Mouse (Mus musculus): Measurements from ENCODE around the gene Jmjd1c. TPM values are rescaled to one million over a fixed set of nuclear protein-coding genes. Genes with fewer than 3 reads are reported as not detected.
A peak's percentile ranks its signal among the peaks of the same experiment; 100 is the strongest.

Gene Jmjd1c
- polyA plus RNA-seq, 1 experiment from 2014 or later = 27.1 TPM

- DNase-seq (ENCODE audit: low spot score) = no peak
- H3K9me3 ChIP-seq (replicated peaks) = no peaks in the 10 kb centered on the region
- WGBS = under 1% methylated on average over 15 of the region's 15 CpGs
- H3K4me1 ChIP-seq = peaks cover 55% of the 10 kb centered on the region
- H3K36me3 ChIP-seq = peaks cover 12% of the 10 kb centered on the region
- H3K27me3 ChIP-seq (ENCODE audit: low read depth, poor library complexity, severe bottlenecking) = no peaks in the 10 kb centered on the region
- peak overlapping the region; percentile 99 for H3K27ac ChIP-seq (replicated peaks)
- H3K4me3 ChIP-seq = peak overlapping the region; percentile 89
These were observed 1.7 kb downstream of the Jmjd1c start for GRCm38 (mm10) chr10:67097437-67098150.

GRCm38 (mm10) chr10:67098408-67099050 lies 2.6 kb downstream of the Jmjd1c start:
- DNase-seq (ENCODE audit: low spot score) = no peak
- 18% methylated on average over 7 of the region's 7 CpGs for WGBS
- Histone ChIP-seq H3K36me3 (0 out of 2 replicates have a peak, but pooled peaks cover 4% of the 10 kb centered on the region), H3K4me3 (peak overlapping the region; percentile 89), H3K27me3 (ENCODE audit: low read depth, poor library complexity, severe bottlenecking) (no peaks in the 10 kb centered on the region), H3K4me1 (peaks cover 65% of the 10 kb centered on the region), H3K9me3 (replicated peaks) (no peaks in the 10 kb centered on the region), H3K27ac (replicated peaks) (peak overlapping the region; percentile 42)

DNA sequence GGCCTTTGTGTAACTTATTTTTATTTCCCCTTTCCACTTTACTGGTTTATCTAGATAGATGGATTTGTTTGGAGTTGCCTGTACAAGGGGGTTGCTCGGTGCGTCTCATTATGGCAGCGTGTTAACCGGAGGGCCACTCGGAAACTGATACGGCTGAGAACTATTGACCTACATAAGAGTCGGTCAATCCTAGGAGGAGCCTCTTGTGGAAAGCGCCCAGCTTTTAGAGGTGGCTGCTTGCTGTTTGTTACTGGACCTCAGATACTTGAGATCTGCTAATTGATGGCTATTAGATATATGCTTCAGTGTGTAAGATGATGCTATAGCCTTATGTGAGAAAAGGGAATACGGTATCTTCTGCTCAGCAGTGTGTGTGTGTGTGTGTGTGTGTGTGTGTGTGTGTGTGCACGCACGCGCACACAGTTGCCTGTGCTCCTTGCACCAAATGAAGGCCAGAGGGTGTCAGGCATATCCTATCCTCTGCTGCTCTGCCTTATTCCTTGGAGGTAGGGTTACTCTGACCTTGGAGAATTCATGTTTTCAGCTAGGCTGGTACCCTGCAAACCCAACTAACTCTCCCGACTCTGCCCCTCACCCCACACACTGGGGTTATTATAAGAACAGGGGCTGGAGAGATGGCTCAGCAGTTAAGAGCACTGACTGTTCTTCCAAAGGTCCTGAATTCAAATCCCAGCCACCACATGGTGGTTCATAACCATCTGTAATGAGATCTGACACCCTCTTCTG lies 3.4 kb downstream of the Jmjd1c start:
- Histone ChIP-seq H3K4me3 (peak overlapping the region; percentile 89), H3K4me1 (peaks cover 73% of the 10 kb centered on the region)
- 64% methylated on average over 13 of the region's 13 CpGs for WGBS

GRCm38 (mm10) chr10:67100011-67100661 lies 4.2 kb downstream of the Jmjd1c start:
- peaks cover 81% of the 10 kb centered on the region for H3K4me1 ChIP-seq
- no peak overlapping the region for H3K27ac ChIP-seq (replicated peaks)
- H3K36me3 ChIP-seq = 0 out of 2 replicates have a peak, but pooled peaks cover 4% of the 10 kb centered on the region
- DNase-seq (ENCODE audit: low spot score) = no peak
- H3K9me3 ChIP-seq (replicated peaks) = no peaks in the 10 kb centered on the region
- H3K27me3 ChIP-seq (ENCODE audit: low read depth, poor library complexity, severe bottlenecking) = no peaks in the 10 kb centered on the region
- H3K4me3 ChIP-seq = no peak overlapping the region
- WGBS = 52% methylated on average over 7 of the region's 7 CpGs

More for the DNA sequence above, 3.4 kb downstream of the Jmjd1c start:
- H3K27ac ChIP-seq (replicated peaks) = no peak overlapping the region
- no peak for DNase-seq (ENCODE audit: low spot score)
- H3K36me3 ChIP-seq = 0 out of 2 replicates have a peak, but pooled peaks cover 4% of the 10 kb centered on the region
- H3K27me3 ChIP-seq (ENCODE audit: low read depth, poor library complexity, severe bottlenecking) = no peaks in the 10 kb centered on the region
- H3K9me3 ChIP-seq (replicated peaks) = no peaks in the 10 kb centered on the region

- no peaks in the 10 kb centered on the region for H3K9me3 ChIP-seq (replicated peaks)
- DNase-seq (ENCODE audit: low spot score) = no peak
- 0 out of 2 replicates have a peak, but pooled peaks cover 4% of the 10 kb centered on the region for H3K36me3 ChIP-seq
- H3K27ac ChIP-seq (replicated peaks) = no peak overlapping the region
- H3K27me3 ChIP-seq (ENCODE audit: low read depth, poor library complexity, severe bottlenecking) = no peaks in the 10 kb centered on the region
- no peak overlapping the region for H3K4me3 ChIP-seq
- peaks cover 82% of the 10 kb centered on the region for H3K4me1 ChIP-seq
- WGBS = 66% methylated on average over 9 of the region's 9 CpGs
These were observed 4.9 kb downstream of the Jmjd1c start for GRCm38 (mm10) chr10:67100831-67101251.

DNA sequence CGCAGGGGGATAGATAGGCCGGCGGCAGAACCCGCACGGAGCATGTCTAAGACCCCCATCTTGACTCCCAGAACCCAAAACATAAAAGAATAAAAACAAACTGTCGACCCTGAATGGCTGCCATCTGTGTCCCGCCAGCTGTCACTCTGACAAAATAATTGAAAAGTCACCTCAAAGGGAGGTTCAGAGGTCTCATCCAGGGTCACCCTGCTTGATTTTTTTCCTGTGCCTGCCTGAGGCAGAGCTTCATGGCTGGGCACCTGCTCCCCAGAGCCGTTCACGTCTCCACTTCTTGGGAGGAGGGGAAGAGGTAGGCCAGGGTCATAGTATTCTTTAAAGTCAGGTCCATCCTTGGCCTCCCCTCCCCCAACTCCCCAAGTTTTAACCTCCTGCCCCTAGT lies 8.6 kb downstream of the Jmjd1c start:
- DNase-seq (ENCODE audit: low spot score) = peak; percentile 45
- H3K4me1 ChIP-seq = peaks cover 84% of the 10 kb centered on the region
- no peak overlapping the region for H3K4me3 ChIP-seq
- no peaks in the 10 kb centered on the region for H3K27me3 ChIP-seq (ENCODE audit: low read depth, poor library complexity, severe bottlenecking)
- no peaks in the 10 kb centered on the region for H3K9me3 ChIP-seq (replicated peaks)
- no peak overlapping the region for H3K27ac ChIP-seq (replicated peaks)
- peaks cover 14% of the 10 kb centered on the region for H3K36me3 ChIP-seq
- 18% methylated on average over 9 of the region's 9 CpGs for WGBS

DNA sequence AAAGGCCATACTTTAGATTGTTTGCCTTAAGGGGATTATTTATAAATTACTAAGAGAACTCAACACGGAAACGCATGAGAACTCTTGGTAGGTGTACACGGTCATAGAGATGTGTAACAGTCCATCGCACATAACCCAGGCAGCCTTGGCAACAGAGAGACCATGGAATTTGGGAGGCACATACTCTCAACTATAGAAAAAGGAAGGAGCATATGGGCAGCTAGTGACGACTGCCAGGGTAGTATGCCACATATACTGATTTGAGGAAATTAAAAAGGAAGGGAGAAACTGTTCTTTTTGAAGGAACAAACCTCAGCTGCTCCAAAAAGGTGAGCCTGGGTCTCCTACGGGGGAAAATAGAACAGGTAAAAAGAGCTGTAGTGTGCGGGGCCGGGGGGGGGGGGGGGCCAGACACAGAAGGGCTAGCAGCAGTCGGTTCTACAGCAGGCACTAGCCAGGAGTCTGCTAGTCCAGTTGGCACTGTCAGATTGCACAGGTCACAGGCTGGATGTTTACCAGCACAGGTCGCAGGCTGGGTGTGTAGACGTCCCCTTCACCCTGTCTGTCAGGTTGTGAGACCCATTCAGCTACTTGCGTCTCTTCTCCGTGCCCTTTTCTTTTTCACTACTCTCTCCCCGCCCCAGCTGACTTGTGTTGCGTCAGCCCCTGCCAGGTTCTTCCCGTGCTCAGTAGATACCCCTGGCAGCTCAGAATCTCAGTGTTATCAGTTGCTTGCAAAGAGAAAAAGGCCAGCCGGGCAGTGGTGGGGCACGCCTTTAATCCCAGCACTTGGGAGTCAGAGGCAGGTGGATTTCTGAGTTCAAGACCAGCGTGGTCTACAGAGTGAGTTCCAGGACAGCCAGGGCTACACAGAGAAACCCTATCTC lies 9.6 kb downstream of the Jmjd1c start:
- H3K27ac ChIP-seq (replicated peaks) = 0 out of 2 replicates have a peak overlapping the region, but pooled peaks have one; percentile 42
- no peak overlapping the region for H3K4me3 ChIP-seq
- peaks cover 14% of the 10 kb centered on the region for H3K36me3 ChIP-seq
- peaks cover 76% of the 10 kb centered on the region for H3K4me1 ChIP-seq
- H3K9me3 ChIP-seq (replicated peaks) = no peaks in the 10 kb centered on the region
- 71% methylated on average over 19 of the region's 19 CpGs for WGBS
- no peaks in the 10 kb centered on the region for H3K27me3 ChIP-seq (ENCODE audit: low read depth, poor library complexity, severe bottlenecking)
- DNase-seq (ENCODE audit: low spot score) = no peak

GRCm38 (mm10) chr10:67106400-67106799 lies 10.5 kb downstream of the Jmjd1c start:
- H3K4me1 ChIP-seq = peaks cover 78% of the 10 kb centered on the region
- WGBS = 57% methylated on average over 6 of the region's 6 CpGs
- H3K36me3 ChIP-seq = peaks cover 14% of the 10 kb centered on the region
- no peaks in the 10 kb centered on the region for H3K27me3 ChIP-seq (ENCODE audit: low read depth, poor library complexity, severe bottlenecking)
- no peak overlapping the region for H3K27ac ChIP-seq (replicated peaks)
- no peak overlapping the region for H3K4me3 ChIP-seq
- no peaks in the 10 kb centered on the region for H3K9me3 ChIP-seq (replicated peaks)
- no peak for DNase-seq (ENCODE audit: low spot score)

- H3K27me3 ChIP-seq (ENCODE audit: low read depth, poor library complexity, severe bottlenecking) = no peaks in the 10 kb centered on the region
- H3K27ac ChIP-seq (replicated peaks) = no peak overlapping the region
- no peak overlapping the region for H3K4me3 ChIP-seq
- H3K4me1 ChIP-seq = peaks cover 80% of the 10 kb centered on the region
- peaks cover 9% of the 10 kb centered on the region for H3K36me3 ChIP-seq
- WGBS = 87% methylated on average over 9 of the region's 9 CpGs
- no peak for DNase-seq (ENCODE audit: low spot score)
- H3K9me3 ChIP-seq (replicated peaks) = no peaks in the 10 kb centered on the region
These were observed 11.3 kb downstream of the Jmjd1c start for GRCm38 (mm10) chr10:67107017-67107761.

DNA sequence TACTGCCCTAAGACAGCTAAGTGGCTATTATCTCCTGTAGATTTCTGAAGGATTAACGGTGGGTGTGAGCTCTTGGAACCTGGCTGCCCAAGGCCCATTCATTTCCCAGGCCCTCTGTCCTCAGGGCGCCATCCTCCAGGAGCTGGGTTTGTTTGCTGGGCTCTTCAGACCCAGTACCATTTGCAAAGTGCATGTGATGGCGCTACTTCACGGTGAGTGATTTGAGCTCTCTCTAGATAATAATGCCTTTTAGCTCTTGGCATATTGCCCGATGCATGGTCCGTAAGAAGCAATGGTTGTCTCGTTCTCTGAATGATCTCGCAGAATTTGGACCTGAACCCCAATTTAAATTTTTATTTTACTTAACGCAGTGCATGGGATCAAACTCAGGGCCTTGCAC lies 12.2 kb downstream of the Jmjd1c start:
- Histone ChIP-seq H3K4me3 (no peak overlapping the region), H3K27ac (replicated peaks) (no peak overlapping the region), H3K36me3 (peaks cover 9% of the 10 kb centered on the region), H3K4me1 (peaks cover 72% of the 10 kb centered on the region), H3K9me3 (replicated peaks) (no peaks in the 10 kb centered on the region), H3K27me3 (ENCODE audit: low read depth, poor library complexity, severe bottlenecking) (no peaks in the 10 kb centered on the region)
- WGBS = 85% methylated on average over 9 of the region's 9 CpGs
- DNase-seq (ENCODE audit: low spot score) = no peak

- no peaks in the 10 kb centered on the region for H3K27me3 ChIP-seq (ENCODE audit: low read depth, poor library complexity, severe bottlenecking)
- H3K9me3 ChIP-seq (replicated peaks) = no peaks in the 10 kb centered on the region
- H3K36me3 ChIP-seq = peaks cover 15% of the 10 kb centered on the region
- H3K4me3 ChIP-seq = no peak overlapping the region
- DNase-seq (ENCODE audit: low spot score) = no peak
- H3K27ac ChIP-seq (replicated peaks) = no peak overlapping the region
- WGBS = 83% methylated on average over 5 of the region's 5 CpGs
- peaks cover 57% of the 10 kb centered on the region for H3K4me1 ChIP-seq
These were observed 13.7 kb downstream of the Jmjd1c start for GRCm38 (mm10) chr10:67109635-67110034.

Data from midbrain, embryonic 10.5 days (tissue).